Mouse (Mus musculus): ENCODE results near the gene Itgal.
"Not testable (repeated sequence)": the region's sequence is repeated elsewhere in the genome, so short reads cannot be mapped to it uniquely, and the experiment has no call there.

The Itgal gene

GRCm38 (mm10) chr7:127296098-127296497, at the start of gene Itgal:
TSS of gene Itgal (plus strand) at chr7:127296260.
- in situ Hi-C loops (cut with MboI, MseI), result no loop called here

GRCm38 (mm10) chr7:127250511-127250910, 45.5 kb upstream of the Itgal start:
- in situ Hi-C loops (cut with MboI, MseI), result not testable (repeated sequence)

- in situ Hi-C loops (cut with MboI, MseI), result no loop called here
Measured at GRCm38 (mm10) chr7:127252414-127252813, 43.6 kb upstream of the Itgal start.

GRCm38 (mm10) chr7:127253341-127253740, 42.7 kb upstream of the Itgal start:
- in situ Hi-C loops (cut with MboI, MseI), result no loop called here

- in situ Hi-C loops (cut with MboI, MseI), result no loop called here
Measured at GRCm38 (mm10) chr7:127253821-127254769, 42.0 kb upstream of the Itgal start.

- in situ Hi-C loops (cut with MboI, MseI), result no loop called here
Measured at GRCm38 (mm10) chr7:127255008-127255407, 41.1 kb upstream of the Itgal start.

GRCm38 (mm10) chr7:127255965-127256364, 40.1 kb upstream of the Itgal start:
- in situ Hi-C loops (cut with MboI, MseI), result no loop called here

GRCm38 (mm10) chr7:127256518-127256917, 39.5 kb upstream of the Itgal start:
- in situ Hi-C loops (cut with MboI, MseI), result no loop called here

GRCm38 (mm10) chr7:127259186-127259905, 36.7 kb upstream of the Itgal start:
- in situ Hi-C loops (cut with MboI, MseI), result no loop called here

GRCm38 (mm10) chr7:127260309-127261111, 35.5 kb upstream of the Itgal start, which contains the start of gene Dctpp1:
TSS of gene Dctpp1 (minus strand) at chr7:127260709.
- in situ Hi-C loops (cut with MboI, MseI), result loop anchor here (5.0 kb wide), 2 partner anchors 47 to 82 kb away; no protein-coding TSS in a partner anchor

- in situ Hi-C loops (cut with MboI, MseI), result loop anchor here (5.0 kb wide), 2 partner anchors 45 to 80 kb away; no protein-coding TSS in a partner anchor
Measured at GRCm38 (mm10) chr7:127262218-127262961, 33.7 kb upstream of the Itgal start.

GRCm38 (mm10) chr7:127263526-127263925, 32.5 kb upstream of the Itgal start:
- in situ Hi-C loops (cut with MboI, MseI), result loop anchor here (5.0 kb wide), 2 partner anchors 44 to 79 kb away; no protein-coding TSS in a partner anchor

GRCm38 (mm10) chr7:127270256-127270655, 25.8 kb upstream of the Itgal start:
- in situ Hi-C loops (cut with MboI, MseI), result no loop called here

GRCm38 (mm10) chr7:127270666-127271065, 25.4 kb upstream of the Itgal start:
- in situ Hi-C loops (cut with MboI, MseI), result no loop called here

- in situ Hi-C loops (cut with MboI, MseI), result no loop called here
Measured at GRCm38 (mm10) chr7:127271093-127271492, 25.0 kb upstream of the Itgal start.

- in situ Hi-C loops (cut with MboI, MseI), result no loop called here
Measured at GRCm38 (mm10) chr7:127272566-127272965, 23.5 kb upstream of the Itgal start.

GRCm38 (mm10) chr7:127273118-127273923, 22.7 kb upstream of the Itgal start:
- in situ Hi-C loops (cut with MboI, MseI), result no loop called here

- in situ Hi-C loops (cut with MboI, MseI), result no loop called here
Measured at GRCm38 (mm10) chr7:127273925-127274789, 21.9 kb upstream of the Itgal start, which contains the start of gene Sephs2. TSS of gene Sephs2 (minus strand) at chr7:127274055.

GRCm38 (mm10) chr7:127276519-127276961, 19.5 kb upstream of the Itgal start:
- in situ Hi-C loops (cut with MboI, MseI), result no loop called here

Data from T-helper 17 cell (primary cell).